Mouse (Mus musculus): ENCODE measurements around the gene Ostn. TPM values are rescaled to one million over a fixed set of nuclear protein-coding genes. Genes with fewer than 3 reads are reported as not detected.

The Ostn gene
- total and polyA plus RNA-seq, 2 experiments from 2014 or later, result not detected

- Histone ChIP-seq H3K4me2 (ENCODE audit: low read depth, low read length) (no peak overlapping the region), H3K36me3 (replicated peaks; ENCODE audit: control insufficient read depth, insufficient read depth, low read length) (no peaks in the 10 kb centered on the region), H3K27ac (ENCODE audit: low read depth) (no peak overlapping the region), H3K9me3 (replicated peaks; ENCODE audit: control insufficient read depth, low read length) (no peaks in the 10 kb centered on the region), H3K9ac (replicated peaks; ENCODE audit: low read depth, low read length) (no peak overlapping the region), H3K4me1 (ENCODE audit: control insufficient read depth, insufficient read depth) (peaks cover 6% of the 10 kb centered on the region), H3K4me3 (ENCODE audit: low read depth, low read length) (no peak overlapping the region), H3K27me3 (ENCODE audit: control insufficient read depth, insufficient read depth, low read length) (no peaks in the 10 kb centered on the region)
- DNase-seq (ENCODE audit: low spot score) (no peak), ATAC-seq (ENCODE audit: insufficient read depth, low read depth) (no peak)
- TF ChIP-seq EP300 (IDR thresholded peaks at IDR 0.05; ENCODE audit: low read depth), result no peak
- no peak for TF ChIP-seq CTCF (IDR thresholded peaks at IDR 0.05; ENCODE audit: low read depth)
- whole genome bisulfite sequencing, result 83% methylated on average over 4 of the region's 4 CpGs
Measured at GRCm38 (mm10) chr16:27395251-27396037, 88.2 kb downstream of the Ostn start.

- H3K27me3 ChIP-seq (ENCODE audit: control insufficient read depth, insufficient read depth, low read length), result no peaks in the 10 kb centered on the region
- no peaks in the 10 kb centered on the region for H3K9me3 ChIP-seq (replicated peaks; ENCODE audit: control insufficient read depth, low read length)
- no peak overlapping the region for H3K4me2 ChIP-seq (ENCODE audit: low read depth, low read length)
- DNase-seq (ENCODE audit: low spot score) (no peak), ATAC-seq (ENCODE audit: insufficient read depth, low read depth) (no peak)
- H3K27ac ChIP-seq (ENCODE audit: low read depth), result no peak overlapping the region
- no peaks in the 10 kb centered on the region for H3K4me1 ChIP-seq (ENCODE audit: control insufficient read depth, insufficient read depth)
- no peaks in the 10 kb centered on the region for H3K36me3 ChIP-seq (replicated peaks; ENCODE audit: control insufficient read depth, insufficient read depth, low read length)
- WGBS, result 90% methylated on average over 1 of the region's 1 CpGs
- no peak for TF ChIP-seq EP300 (IDR thresholded peaks at IDR 0.05; ENCODE audit: low read depth)
- no peak for TF ChIP-seq CTCF (IDR thresholded peaks at IDR 0.05; ENCODE audit: low read depth)
- H3K9ac ChIP-seq (replicated peaks; ENCODE audit: low read depth, low read length), result no peak overlapping the region
- no peak overlapping the region for H3K4me3 ChIP-seq (ENCODE audit: low read depth, low read length)
Measured at GRCm38 (mm10) chr16:27396951-27397350, 89.7 kb downstream of the Ostn start.

GRCm38 (mm10) chr16:27399026-27399718, 91.9 kb downstream of the Ostn start:
- ATAC-seq (ENCODE audit: insufficient read depth, low read depth), result no peak
- Histone ChIP-seq H3K4me2 (ENCODE audit: low read depth, low read length) (no peak overlapping the region), H3K27me3 (ENCODE audit: control insufficient read depth, insufficient read depth, low read length) (no peaks in the 10 kb centered on the region), H3K9ac (replicated peaks; ENCODE audit: low read depth, low read length) (no peak overlapping the region), H3K27ac (ENCODE audit: low read depth) (no peak overlapping the region), H3K36me3 (replicated peaks; ENCODE audit: control insufficient read depth, insufficient read depth, low read length) (no peaks in the 10 kb centered on the region), H3K9me3 (replicated peaks; ENCODE audit: control insufficient read depth, low read length) (no peaks in the 10 kb centered on the region), H3K4me1 (ENCODE audit: control insufficient read depth, insufficient read depth) (no peaks in the 10 kb centered on the region), H3K4me3 (ENCODE audit: low read depth, low read length) (no peak overlapping the region)
- TF ChIP-seq CTCF (IDR thresholded peaks at IDR 0.05; ENCODE audit: low read depth), result no peak
- TF ChIP-seq EP300 (IDR thresholded peaks at IDR 0.05; ENCODE audit: low read depth), result no peak
- DNase-seq (ENCODE audit: low spot score), result no peak
- 85% methylated on average over 3 of the region's 3 CpGs for WGBS

GRCm38 (mm10) chr16:27399719-27400253, 92.5 kb downstream of the Ostn start:
- H3K36me3 ChIP-seq (replicated peaks; ENCODE audit: control insufficient read depth, insufficient read depth, low read length), result no peaks in the 10 kb centered on the region
- H3K27ac ChIP-seq (ENCODE audit: low read depth), result no peak overlapping the region
- H3K9ac ChIP-seq (replicated peaks; ENCODE audit: low read depth, low read length), result no peak overlapping the region
- H3K4me2 ChIP-seq (ENCODE audit: low read depth, low read length), result no peak overlapping the region
- TF ChIP-seq CTCF (IDR thresholded peaks at IDR 0.05; ENCODE audit: low read depth) (no peak), EP300 (IDR thresholded peaks at IDR 0.05; ENCODE audit: low read depth) (no peak)
- ATAC-seq (ENCODE audit: insufficient read depth, low read depth) (no peak), DNase-seq (ENCODE audit: low spot score) (no peak)
- no peaks in the 10 kb centered on the region for H3K9me3 ChIP-seq (replicated peaks; ENCODE audit: control insufficient read depth, low read length)
- H3K27me3 ChIP-seq (ENCODE audit: control insufficient read depth, insufficient read depth, low read length), result no peaks in the 10 kb centered on the region
- WGBS, result 83% methylated on average over 6 of the region's 6 CpGs
- no peaks in the 10 kb centered on the region for H3K4me1 ChIP-seq (ENCODE audit: control insufficient read depth, insufficient read depth)
- H3K4me3 ChIP-seq (ENCODE audit: low read depth, low read length), result no peak overlapping the region

Other genes starting within 250 kb of the Ostn start
- gene Uts2b, start 62.8 kb downstream of the Ostn start, total RNA-seq (2014; rRNA removed; ENCODE audit: low replicate concordance), result 8.9 TPM in 1 of 2 replicates, not detected in the other
- gene Uts2b, start 62.8 kb downstream of the Ostn start, polyA plus RNA-seq (2015; fragmentation: Nextera tagmentation; extraction: Ambion mirVana), result 23.1 and 25.2 TPM in 2 replicates
- gene Ccdc50, start 81.4 kb downstream of the Ostn start, total RNA-seq (2014; rRNA removed; ENCODE audit: low replicate concordance), result 18.6 and 18.8 TPM in 2 replicates
- gene Ccdc50, start 81.4 kb downstream of the Ostn start, polyA plus RNA-seq (2015; fragmentation: Nextera tagmentation; extraction: Ambion mirVana), result 20.9 and 21.6 TPM in 2 replicates

Data from heart, postnatal 0 days (tissue).